Mouse (Mus musculus) kidney, postnatal 14 days (tissue): ENCODE data around the gene Adcy7.

ENCODE experiments used
- DNase-seq: peaks from one replicate; pipeline ENCODE4 v3.0.0; 2022; ENCODE audit warnings: mixed read lengths

Gene Adcy7

GRCm38 (mm10) chr8:88339221-88339620 is 67.0 kb downstream of the Adcy7 start:
- DNase-seq = peak; percentile 38

- DNase-seq = no peak
Observed at GRCm38 (mm10) chr8:88339887-88340695, 67.9 kb downstream of the Adcy7 start.

- DNase-seq = no peak
Observed at GRCm38 (mm10) chr8:88342026-88342425, 69.8 kb downstream of the Adcy7 start.

- DNase-seq = no peak
Observed at GRCm38 (mm10) chr8:88349046-88349445, 76.8 kb downstream of the Adcy7 start.

- no peak for DNase-seq
Observed at GRCm38 (mm10) chr8:88357226-88357933, 85.2 kb downstream of the Adcy7 start.

GRCm38 (mm10) chr8:88357946-88358345 is 85.7 kb downstream of the Adcy7 start:
- DNase-seq = no peak

- peak; percentile 17 for DNase-seq
Observed at GRCm38 (mm10) chr8:88359959-88360358, 87.8 kb downstream of the Adcy7 start.

GRCm38 (mm10) chr8:88361044-88361707 is 89.0 kb downstream of the Adcy7 start:
- DNase-seq = peak; percentile 33

- DNase-seq = peak; percentile 92
Observed at GRCm38 (mm10) chr8:88361708-88362428, 89.7 kb downstream of the Adcy7 start, which contains the start of gene Brd7. Brd7 (minus strand) TSS chr8:88362194.

GRCm38 (mm10) chr8:88362446-88363150 is 90.4 kb downstream of the Adcy7 start:
- no peak for DNase-seq

- DNase-seq = peak; percentile 56
Observed at GRCm38 (mm10) chr8:88369221-88369620, 97.0 kb downstream of the Adcy7 start.

- no peak for DNase-seq
Observed at GRCm38 (mm10) chr8:88369805-88370204, 97.6 kb downstream of the Adcy7 start.

- DNase-seq = no peak
Observed at GRCm38 (mm10) chr8:88371522-88371921, 99.3 kb downstream of the Adcy7 start.

- DNase-seq = peak; percentile 30
Observed at GRCm38 (mm10) chr8:88376836-88377582, 104.8 kb downstream of the Adcy7 start.
